Mouse (Mus musculus): ENCODE data around the gene Crtc1. TPM values are rescaled to one million over a fixed set of nuclear protein-coding genes. Genes with fewer than 3 reads are reported as not detected.

The Crtc1 gene
- 3.9 and 4.9 TPM in 2 replicates for polyA plus RNA-seq (2015; fragmentation: Nextera tagmentation; extraction: Ambion mirVana)

GRCm38 (mm10) chr8:70439055-70439847 lies at the start of gene Crtc1:
TSS of gene Crtc1 (minus strand) at chr8:70439579.
- Histone ChIP-seq H3K4me2 (peak within 1 kb of the TSS; percentile 93), H3K4me1 (replicated peaks) (peaks cover 57% of the 10 kb centered on the region), H3K36me3 (no peaks in the 10 kb centered on the region), H3K9ac (peak within 1 kb of the TSS; percentile 79), H3K4me3 (replicated peaks) (peak within 1 kb of the TSS; percentile 68), H3K27ac (peak within 1 kb of the TSS; percentile 82), H3K27me3 (no peaks in the 10 kb centered on the region), H3K9me3 (replicated peaks) (no peaks in the 10 kb centered on the region)
- peak; percentile 93 for DNase-seq
- ATAC-seq (ENCODE audit: low read depth) = peak; percentile 98
- WGBS (ENCODE audit: insufficient replicate concordance) = under 1% methylated on average over 68 of the region's 70 CpGs

DNA sequence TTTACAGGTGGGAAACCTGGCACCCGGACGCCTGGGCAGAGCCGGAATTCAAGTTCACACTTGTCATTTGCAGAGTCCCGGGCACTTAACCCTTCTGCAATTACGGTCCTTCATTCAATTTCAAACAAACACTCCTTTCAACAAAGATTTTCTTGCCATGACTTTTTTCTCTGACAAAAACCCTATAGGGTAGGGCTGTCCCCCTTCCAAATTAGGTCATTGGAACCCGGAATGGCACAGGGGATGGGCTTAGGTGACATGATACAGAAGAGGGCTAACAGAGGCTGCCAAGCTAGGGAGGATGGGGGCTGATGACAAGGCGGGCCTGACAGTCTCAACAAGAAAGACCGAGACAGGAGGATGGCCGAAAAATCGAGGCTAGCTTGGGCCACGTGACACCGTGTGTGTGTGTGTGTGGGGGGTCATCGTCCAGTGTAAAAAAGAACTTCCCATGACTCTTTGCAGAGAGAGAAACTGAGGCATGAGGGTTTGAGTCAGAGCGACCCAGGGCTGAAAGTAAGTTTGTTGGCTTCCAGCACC lies 49.6 kb upstream of the Crtc1 start:
- Histone ChIP-seq H3K4me1 (replicated peaks) (peaks cover 40% of the 10 kb centered on the region), H3K9ac (no peak overlapping the region), H3K4me2 (peak overlapping the region; percentile 55), H3K4me3 (replicated peaks) (peak overlapping the region; percentile 39), H3K9me3 (replicated peaks) (no peaks in the 10 kb centered on the region), H3K27me3 (peaks cover 100% of the 10 kb centered on the region), H3K27ac (no peak overlapping the region), H3K36me3 (no peaks in the 10 kb centered on the region)
- no peak for DNase-seq
- ATAC-seq (ENCODE audit: low read depth) = no peak
- WGBS (ENCODE audit: insufficient replicate concordance) = 3% methylated on average over 14 of the region's 14 CpGs

- no peak for DNase-seq
- WGBS (ENCODE audit: insufficient replicate concordance) = 4% methylated on average over 55 of the region's 55 CpGs
- no peak overlapping the region; the same call in 1 of the 2 replicates for H3K9ac ChIP-seq
Observed at GRCm38 (mm10) chr8:70487993-70488796, 48.8 kb upstream of the Crtc1 start.

GRCm38 (mm10) chr8:70486941-70487520 lies 47.7 kb upstream of the Crtc1 start, which contains the start of gene Tmem59l:
TSS of gene Tmem59l (minus strand) at chr8:70487358.
- Histone ChIP-seq H3K27me3 (peaks cover 100% of the 10 kb centered on the region), H3K27ac (no peak within 1 kb of the TSS), H3K4me3 (replicated peaks) (peak within 1 kb of the TSS; percentile 38), H3K4me1 (replicated peaks) (peaks cover 23% of the 10 kb centered on the region), H3K9ac (no peak within 1 kb of the TSS), H3K36me3 (no peaks in the 10 kb centered on the region), H3K9me3 (replicated peaks) (no peaks in the 10 kb centered on the region), H3K4me2 (peak within 1 kb of the TSS; percentile 55)
- no peak for DNase-seq
- ATAC-seq (ENCODE audit: low read depth) = no peak
- 15% methylated on average over 33 of the region's 33 CpGs for WGBS (ENCODE audit: insufficient replicate concordance)

More at GRCm38 (mm10) chr8:70487993-70488796, 48.8 kb upstream of the Crtc1 start:
- no peaks in the 10 kb centered on the region for H3K9me3 ChIP-seq (replicated peaks)
- no peak overlapping the region for H3K27ac ChIP-seq
- H3K4me3 ChIP-seq (replicated peaks) = peak overlapping the region; percentile 38
- H3K27me3 ChIP-seq = peaks cover 100% of the 10 kb centered on the region
- H3K4me2 ChIP-seq = peak overlapping the region; percentile 55
- ATAC-seq (ENCODE audit: low read depth) = peak; percentile 40; the same call in 1 of the 2 replicates
- H3K4me1 ChIP-seq (replicated peaks) = peaks cover 34% of the 10 kb centered on the region
- H3K36me3 ChIP-seq = no peaks in the 10 kb centered on the region

GRCm38 (mm10) chr8:70486191-70486681 lies 46.9 kb upstream of the Crtc1 start:
- no peaks in the 10 kb centered on the region for H3K9me3 ChIP-seq (replicated peaks)
- H3K27ac ChIP-seq = no peak overlapping the region
- H3K4me1 ChIP-seq (replicated peaks) = peaks cover 21% of the 10 kb centered on the region
- no peaks in the 10 kb centered on the region for H3K36me3 ChIP-seq
- WGBS (ENCODE audit: insufficient replicate concordance) = 47% methylated on average over 7 of the region's 7 CpGs
- no peak overlapping the region for H3K9ac ChIP-seq
- no peak for DNase-seq
- no peak for ATAC-seq (ENCODE audit: low read depth)
- H3K4me2 ChIP-seq = no peak overlapping the region
- H3K27me3 ChIP-seq = peaks cover 100% of the 10 kb centered on the region
- H3K4me3 ChIP-seq (replicated peaks) = no peak overlapping the region

DNA sequence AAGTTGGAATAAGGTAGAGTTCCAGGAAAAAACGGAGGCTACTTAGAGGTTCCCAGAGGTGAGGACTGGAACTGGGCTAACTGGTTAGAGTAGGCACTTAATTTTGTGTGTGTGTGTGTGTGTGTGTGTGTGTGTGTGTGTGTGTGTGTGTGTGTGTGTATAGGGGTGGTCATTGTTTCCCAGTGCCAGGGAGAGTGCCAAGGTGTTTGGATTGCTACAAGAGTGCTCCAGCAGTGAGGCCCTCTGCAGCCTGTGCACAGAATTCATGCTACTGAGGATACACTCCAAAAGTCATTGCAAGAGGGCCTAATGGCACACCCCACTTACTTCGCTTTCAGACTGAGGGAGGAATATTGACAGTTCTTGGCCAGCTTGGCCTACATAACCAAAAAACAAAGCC lies 43.6 kb upstream of the Crtc1 start:
- Histone ChIP-seq H3K4me2 (no peak overlapping the region), H3K4me1 (replicated peaks) (peaks cover 14% of the 10 kb centered on the region), H3K9me3 (replicated peaks) (no peaks in the 10 kb centered on the region), H3K36me3 (no peaks in the 10 kb centered on the region), H3K27ac (no peak overlapping the region), H3K27me3 (peaks cover 98% of the 10 kb centered on the region), H3K4me3 (replicated peaks) (no peak overlapping the region), H3K9ac (no peak overlapping the region)
- 63% methylated on average over 2 of the region's 2 CpGs for WGBS (ENCODE audit: insufficient replicate concordance)
- ATAC-seq (ENCODE audit: low read depth) (no peak), DNase-seq (no peak)

DNA sequence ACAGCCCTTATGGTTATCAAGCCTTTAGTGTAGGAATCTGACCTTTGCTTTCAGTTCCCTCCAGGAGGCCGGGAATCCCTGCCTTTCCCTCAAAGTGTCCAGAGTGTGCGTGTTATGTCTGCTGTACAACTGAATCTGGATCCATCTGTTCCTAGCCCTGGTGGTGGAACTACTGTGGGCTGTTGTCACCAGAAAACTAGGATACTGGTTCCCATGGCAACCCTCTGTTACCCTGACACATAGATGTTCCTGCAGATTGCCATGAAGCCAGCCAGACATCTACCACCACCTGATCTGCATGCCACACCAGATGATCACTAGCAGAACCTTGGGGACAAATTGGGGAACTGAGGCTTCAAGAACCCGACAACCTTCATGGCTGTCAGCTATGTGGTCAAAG lies 42.5 kb upstream of the Crtc1 start:
- no peak for DNase-seq
- peaks cover 89% of the 10 kb centered on the region for H3K27me3 ChIP-seq
- H3K9me3 ChIP-seq (replicated peaks) = no peaks in the 10 kb centered on the region
- peaks cover 22% of the 10 kb centered on the region for H3K4me1 ChIP-seq (replicated peaks)
- H3K4me2 ChIP-seq = no peak overlapping the region
- no peak overlapping the region for H3K27ac ChIP-seq
- H3K36me3 ChIP-seq = no peaks in the 10 kb centered on the region
- no peak for ATAC-seq (ENCODE audit: low read depth)
- H3K4me3 ChIP-seq (replicated peaks) = no peak overlapping the region
- no peak overlapping the region for H3K9ac ChIP-seq
- 58% methylated on average over 3 of the region's 3 CpGs for WGBS (ENCODE audit: insufficient replicate concordance)

DNA sequence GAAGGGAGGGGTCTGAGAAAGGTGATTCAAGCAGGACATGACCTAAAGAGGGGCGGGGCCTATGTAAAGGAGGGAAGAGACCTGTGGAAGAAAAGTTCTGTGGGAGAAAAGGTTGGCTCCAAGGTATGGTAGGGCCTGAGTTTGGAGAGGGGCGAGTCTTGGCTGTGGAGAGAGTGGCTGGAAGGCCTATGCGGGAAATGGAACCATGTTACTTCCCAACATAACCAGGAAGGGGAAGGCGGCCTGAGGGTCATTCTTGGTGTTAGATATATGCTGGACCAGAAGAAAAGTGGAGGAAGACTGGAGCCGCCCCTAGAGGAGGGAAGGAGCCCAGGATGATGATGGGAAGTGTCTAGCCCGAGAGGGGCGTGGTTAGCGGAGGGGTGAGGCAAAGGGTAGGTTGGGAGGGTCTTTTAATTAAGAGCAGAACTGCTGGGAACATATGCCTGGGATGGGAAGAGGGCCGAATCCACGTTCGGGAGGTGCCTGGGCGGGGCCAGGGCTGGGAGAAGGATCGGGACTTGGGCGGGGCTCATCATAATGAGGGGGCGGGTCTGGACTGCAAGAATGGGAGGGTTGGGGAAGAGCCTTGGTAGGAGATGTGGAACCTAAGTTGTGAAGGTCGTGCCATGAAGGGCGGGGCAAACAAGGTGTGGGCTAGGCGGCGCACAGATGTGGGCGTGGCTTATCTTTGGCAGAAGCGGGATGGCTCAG lies 38.0 kb upstream of the Crtc1 start:
- peak overlapping the region; percentile 79 for H3K4me3 ChIP-seq (replicated peaks)
- H3K36me3 ChIP-seq = peaks cover 8% of the 10 kb centered on the region
- H3K4me2 ChIP-seq = peak overlapping the region; percentile 87
- DNase-seq = peak; percentile 79
- peak overlapping the region; percentile 59 for H3K9ac ChIP-seq
- peaks cover 42% of the 10 kb centered on the region for H3K4me1 ChIP-seq (replicated peaks)
- H3K27ac ChIP-seq = peak overlapping the region; percentile 87
- H3K9me3 ChIP-seq (replicated peaks) = no peaks in the 10 kb centered on the region
- H3K27me3 ChIP-seq = peaks cover 44% of the 10 kb centered on the region
- ATAC-seq (ENCODE audit: low read depth) = peak; percentile 60
- WGBS (ENCODE audit: insufficient replicate concordance) = under 1% methylated on average over 21 of the region's 21 CpGs

DNA sequence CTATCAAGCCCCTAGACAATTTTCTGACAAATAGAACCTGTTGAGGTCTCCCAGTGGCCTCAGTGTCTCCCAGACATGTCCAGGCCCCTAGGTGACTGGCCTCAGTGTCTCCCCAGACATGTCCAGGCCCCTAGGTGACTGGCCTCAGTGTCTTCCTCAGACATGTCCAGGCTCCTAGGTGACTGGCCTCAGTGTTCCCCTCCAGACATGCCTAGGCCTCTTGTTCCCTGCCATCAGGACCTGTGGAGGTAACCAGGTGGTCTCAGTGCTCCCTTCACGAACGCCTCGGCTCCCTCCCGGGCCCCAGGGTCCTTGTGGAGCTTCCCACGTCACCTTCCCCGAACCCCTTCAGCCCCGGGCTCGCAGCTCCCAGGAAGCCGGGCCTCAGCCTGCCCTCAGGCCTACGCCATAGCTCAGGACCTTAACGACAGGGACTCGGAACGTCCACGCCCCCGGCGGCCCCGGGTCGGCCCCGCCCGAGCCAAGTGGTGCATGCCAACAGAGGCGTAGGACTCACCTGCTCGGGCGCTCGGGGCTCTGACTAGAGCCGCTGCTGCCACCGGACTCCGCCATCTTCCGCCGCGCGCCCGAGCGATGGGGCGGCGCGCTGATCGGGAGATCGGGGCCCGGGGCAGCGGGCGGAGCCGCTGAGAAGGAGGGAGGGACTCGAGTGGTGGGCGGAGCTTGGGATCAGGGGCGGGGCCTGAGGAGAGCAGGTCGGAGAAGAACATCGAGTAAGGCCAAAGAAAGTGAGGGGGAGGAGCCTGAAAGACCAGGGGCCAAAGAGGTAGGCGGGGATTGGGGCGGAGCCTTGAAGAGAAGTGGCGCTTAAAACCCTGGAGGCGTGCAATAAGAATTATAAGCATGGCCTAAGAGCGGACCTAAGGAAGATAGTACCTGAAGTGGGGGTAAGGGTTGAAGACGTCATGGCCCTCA lies 37.2 kb upstream of the Crtc1 start, which contains the start of gene Klhl26:
Gene Klhl26, minus strand, starts transcription at position 636 of the 936 bp plus-strand sequence.
- ATAC-seq (ENCODE audit: low read depth) (peak; percentile 86), DNase-seq (peak; percentile 98)
- Histone ChIP-seq H3K27ac (peak within 1 kb of the TSS; percentile 87), H3K36me3 (peaks cover 8% of the 10 kb centered on the region), H3K4me1 (replicated peaks) (peaks cover 42% of the 10 kb centered on the region), H3K27me3 (peaks cover 36% of the 10 kb centered on the region), H3K9ac (peak within 1 kb of the TSS; percentile 93), H3K4me3 (replicated peaks) (peak within 1 kb of the TSS; percentile 79), H3K9me3 (replicated peaks) (no peaks in the 10 kb centered on the region), H3K4me2 (peak within 1 kb of the TSS; percentile 87)
- under 1% methylated on average over 53 of the region's 53 CpGs for WGBS (ENCODE audit: insufficient replicate concordance)

All from liver, embryonic 13.5 days (tissue).